Mouse (Mus musculus) intestine, postnatal 0 days (tissue): Measurements from ENCODE around the gene Trim39. TPM values are rescaled to one million over a fixed set of nuclear protein-coding genes. Genes with fewer than 3 reads are reported as not detected.

Experiments
- ATAC-seq: fragments of 200-750 bp; cut with Nextera tagmentation; 2 replicates; pipeline ENCODE4 v1.8.0; 2017; ENCODE audit warnings: mild to moderate bottlenecking, moderate TSS enrichment, moderate library complexity
- H3K27ac ChIP-seq: fragments of 300-500 bp; sonication (generic); 2 replicates; pipeline ENCODE4 v1.5.1; 2014; ENCODE audit warnings: mild to moderate bottlenecking, low read depth, low read length, moderate library complexity
- H3K27me3 ChIP-seq: fragments of 300-500 bp; sonication (generic); replicated peaks from 2 replicates; pipeline ENCODE4 v1.6.1; 2014; ENCODE audit warnings: low read length, mixed read lengths; ENCODE audit not compliant: control insufficient read depth, insufficient read depth
- H3K36me3 ChIP-seq: fragments of 300-500 bp; sonication (generic); 2 replicates; pipeline ENCODE4 v1.6.1; 2014; ENCODE audit warnings: mild to moderate bottlenecking, moderate library complexity; ENCODE audit not compliant: control insufficient read depth, insufficient read depth
- H3K4me1 ChIP-seq: fragments of 300-500 bp; sonication (generic); replicated peaks from 2 replicates; pipeline ENCODE4 v1.6.1; 2014; ENCODE audit warnings: antibody characterized with exemption, low read length, mixed read lengths; ENCODE audit not compliant: control insufficient read depth, insufficient read depth
- H3K4me2 ChIP-seq: fragments of 300-500 bp; sonication (generic); replicated peaks from 2 replicates; pipeline ENCODE4 v1.6.1; 2014; ENCODE audit warnings: low read depth, mild to moderate bottlenecking, moderate library complexity
- H3K4me3 ChIP-seq: fragments of 300-500 bp; sonication (generic); 2 replicates; pipeline ENCODE4 v1.5.1; 2014; ENCODE audit warnings: low read depth, low read length
- H3K9ac ChIP-seq: fragments of 300-500 bp; sonication (generic); 2 replicates; pipeline ENCODE4 v1.6.1; 2014; ENCODE audit warnings: mild to moderate bottlenecking, low read depth, low read length
- H3K9me3 ChIP-seq: fragments of 300-500 bp; sonication (generic); 2 replicates; pipeline ENCODE4 v1.6.1; 2016; ENCODE audit warnings: mixed run types; ENCODE audit not compliant: control insufficient read depth
- CTCF ChIP-seq: sonication (generic); IDR thresholded peaks from 2 replicates; pipeline ENCODE4 v1.5.1; 2016; ENCODE audit warnings: low read depth, mild to moderate bottlenecking, control low read depth, antibody characterized with exemption, moderate library complexity
- WGBS: fragments of 180-500 bp; shearing (Covaris S2); extraction: QIAGEN DNeasy Blood & Tissue Kit; methylation state at CpG from one replicate; pipeline ENCODE4 v1.1.7; 2014; 5-methylcytosine and 5-hydroxymethylcytosine counted together
- polyA plus RNA-seq: library from polyadenylated mRNA; unstranded; fragments of >200 nt; fragmentation: Nextera tagmentation; extraction: Ambion mirVana; gene quantifications from 2 replicates; pipeline ENCODE4 v1.2.1, GENCODE M21; 2015

Gene Trim39
- polyA plus RNA-seq, 1 experiment from 2014 or later: 4.2 TPM

- Histone ChIP-seq H3K9me3 (no peaks in the 10 kb centered on the region), H3K4me2 (no peak overlapping the region), H3K36me3 (no peaks in the 10 kb centered on the region), H3K4me1 (no peaks in the 10 kb centered on the region), H3K27me3 (peaks cover 61% of the 10 kb centered on the region), H3K4me3 (no peak overlapping the region), H3K9ac (no peak overlapping the region), H3K27ac (no peak overlapping the region)
- TF ChIP-seq CTCF: no peak
- WGBS: 64% methylated on average over 5 of the region's 5 CpGs
- ATAC-seq: no peak
These were observed 53.4 kb downstream of the Trim39 start for GRCm38 (mm10) chr17:36218594-36219155.

- H3K27me3 ChIP-seq: peaks cover 53% of the 10 kb centered on the region
These were observed 56.5 kb downstream of the Trim39 start for GRCm38 (mm10) chr17:36215586-36215985.

More at GRCm38 (mm10) chr17:36215586-36215985, 56.5 kb downstream of the Trim39 start:
- H3K27ac ChIP-seq: no peak overlapping the region
- H3K9me3 ChIP-seq: no peaks in the 10 kb centered on the region
- WGBS: 5% methylated on average over 20 of the region's 20 CpGs
- ATAC-seq: no peak
- no peaks in the 10 kb centered on the region for H3K36me3 ChIP-seq
- H3K4me3 ChIP-seq: peak overlapping the region; percentile 3; the same call in 1 of the 2 replicates
- no peak overlapping the region for H3K9ac ChIP-seq
- no peak for TF ChIP-seq CTCF
- H3K4me1 ChIP-seq: no peaks in the 10 kb centered on the region
- H3K4me2 ChIP-seq: 0 out of 2 replicates have a peak overlapping the region, but pooled peaks have one; percentile 13

Other genes starting within 250 kb of the Trim39 start
- 68.3 and 71.7 TPM in 2 replicates for gene H2-T23, start 239.4 kb downstream of the Trim39 start, polyA plus RNA-seq
- 19.5 and 21.2 TPM in 2 replicates for gene H2-T22, start 229.5 kb downstream of the Trim39 start, polyA plus RNA-seq
- 2.8 and 3.1 TPM in 2 replicates for gene Gm6034, start 229.3 kb downstream of the Trim39 start, polyA plus RNA-seq
- gene Gm11127, start 213.9 kb downstream of the Trim39 start, polyA plus RNA-seq: 84.2 and 86.5 TPM in 2 replicates
- 0.17 TPM in 1 of 2 replicates, not detected in the other for gene Gm19684, start 150.6 kb downstream of the Trim39 start, polyA plus RNA-seq
- 0.93 and 1.3 TPM in 2 replicates for gene Gm7030, start 142.8 kb downstream of the Trim39 start, polyA plus RNA-seq
- 28.7 and 31.1 TPM in 2 replicates for gene Gm8909, start 103.7 kb downstream of the Trim39 start, polyA plus RNA-seq
- gene H2-T3, start 82.0 kb downstream of the Trim39 start, polyA plus RNA-seq: 53.3 and 65.3 TPM in 2 replicates
- 103 and 110 TPM in 2 replicates for gene Rpp21, start 14.2 kb downstream of the Trim39 start, polyA plus RNA-seq
- not detected in 2 replicates for gene H2-M10.2, start 14.2 kb upstream of the Trim39 start, polyA plus RNA-seq
- not detected in 2 replicates for gene H2-M10.1, start 53.9 kb upstream of the Trim39 start, polyA plus RNA-seq
- not detected in 2 replicates for gene H2-M10.3, start 96.2 kb upstream of the Trim39 start, polyA plus RNA-seq
- gene H2-M10.4, start 190.1 kb upstream of the Trim39 start, polyA plus RNA-seq: not detected in 2 replicates